Mouse (Mus musculus) hindbrain, embryonic 14.5 days (tissue): ENCODE measurements around the gene Psmd4. TPM values are rescaled to one million over a fixed set of nuclear protein-coding genes. Genes with fewer than 3 reads are reported as not detected.

ENCODE experiments used
- ATAC-seq: fragments of 200-750 bp; cut with Nextera tagmentation; 2 replicates; pipeline ENCODE4 v1.8.0; 2017; ENCODE audit warnings: moderate number of reproducible peaks, mild to moderate bottlenecking, moderate TSS enrichment, moderate library complexity; ENCODE audit not compliant: low FRiP score
- DNase-seq: peaks from one replicate; pipeline ENCODE4 v3.0.0-alpha.2; 2015; ENCODE audit warnings: low spot score
- H3K27ac ChIP-seq: fragments of 300-500 bp; sonication (generic); 2 replicates; pipeline ENCODE4 v1.5.1; 2014; ENCODE audit warnings: mild to moderate bottlenecking, moderate library complexity
- H3K27me3 ChIP-seq: fragments of 300-500 bp; sonication (generic); 2 replicates; pipeline ENCODE4 v1.6.1; 2014; ENCODE audit warnings: mild to moderate bottlenecking, low read length, mixed read lengths; ENCODE audit not compliant: control insufficient read depth, insufficient read depth
- H3K36me3 ChIP-seq: fragments of 300-500 bp; sonication (generic); replicated peaks from 2 replicates; pipeline ENCODE4 v1.6.1; 2014; ENCODE audit not compliant: control insufficient read depth, insufficient read depth
- H3K4me1 ChIP-seq: fragments of 300-500 bp; sonication (generic); replicated peaks from 2 replicates; pipeline ENCODE4 v1.6.1; 2014; ENCODE audit warnings: antibody characterized with exemption, low read length, mixed read lengths; ENCODE audit not compliant: control insufficient read depth, insufficient read depth
- H3K4me2 ChIP-seq: fragments of 300-500 bp; sonication (generic); replicated peaks from 2 replicates; pipeline ENCODE4 v1.6.1; 2014; ENCODE audit warnings: mild to moderate bottlenecking, moderate library complexity
- H3K4me3 ChIP-seq: fragments of 300-500 bp; sonication (generic); replicated peaks from 2 replicates; pipeline ENCODE4 v1.5.1; 2014; ENCODE audit warnings: mild to moderate bottlenecking, low read length
- H3K9ac ChIP-seq: fragments of 300-500 bp; sonication (generic); 2 replicates; pipeline ENCODE4 v1.6.1; 2014
- H3K9me3 ChIP-seq: fragments of 300-500 bp; sonication (generic); 2 replicates; pipeline ENCODE4 v1.6.1; 2016; ENCODE audit warnings: low read length; ENCODE audit not compliant: control insufficient read depth
- WGBS: fragments of 180-500 bp; shearing (Covaris S2); extraction: QIAGEN DNeasy Blood & Tissue Kit; methylation state at CpG from one replicate; pipeline ENCODE4 v1.1.7; 2014; 5-methylcytosine and 5-hydroxymethylcytosine counted together
- polyA plus RNA-seq: library from polyadenylated mRNA; unstranded; fragments of >200 nt; fragmentation: Nextera tagmentation; extraction: Ambion mirVana; gene quantifications from 2 replicates; pipeline ENCODE4 v1.2.1, GENCODE M21; 2014

Gene Psmd4
- polyA plus RNA-seq, 1 experiment from 2014 or later, result 238 TPM

DNA sequence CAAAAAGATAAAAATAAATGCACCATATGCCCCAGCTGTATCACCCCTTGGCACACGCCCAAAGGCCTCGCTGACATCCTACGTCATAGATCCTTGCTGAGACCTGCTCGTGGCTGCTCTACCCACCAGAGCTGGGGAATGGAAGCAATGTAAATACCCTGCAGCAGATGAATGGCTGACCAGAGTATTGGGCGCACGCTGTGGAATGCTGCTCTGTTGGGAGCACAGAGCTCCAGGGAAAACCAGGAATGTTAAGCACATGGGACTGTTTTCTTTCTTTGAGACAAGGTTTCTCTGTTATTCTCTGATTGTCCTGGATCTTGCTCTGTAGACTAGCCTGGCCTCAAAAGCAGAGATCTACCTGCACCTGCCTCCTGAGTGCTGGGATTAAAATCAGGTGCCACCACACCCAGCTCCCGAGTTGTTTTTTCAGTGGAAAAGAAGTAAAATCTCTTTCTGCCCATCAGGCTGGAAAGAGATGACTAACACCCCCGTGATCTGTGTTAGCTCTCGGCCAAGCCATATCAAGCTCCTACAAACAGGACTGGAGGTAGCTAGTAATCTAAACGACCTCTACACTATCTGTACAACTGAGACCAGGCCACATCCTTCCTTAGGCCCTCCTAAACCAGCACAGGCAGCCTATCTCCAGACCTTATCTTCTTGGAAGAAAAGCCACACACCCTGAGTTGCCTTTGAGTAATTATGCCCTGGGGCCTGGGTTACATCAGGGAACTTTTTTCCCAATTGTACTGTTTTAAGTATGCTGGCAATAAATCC, 12.3 kb upstream of the Psmd4 start:
- no peak overlapping the region for H3K4me2 ChIP-seq
- no peak overlapping the region for H3K4me3 ChIP-seq
- H3K4me1 ChIP-seq, result no peaks in the 10 kb centered on the region
- no peak overlapping the region for H3K27ac ChIP-seq
- no peak overlapping the region for H3K9ac ChIP-seq
- no peaks in the 10 kb centered on the region for H3K27me3 ChIP-seq
- 50% methylated on average over 10 of the region's 10 CpGs for WGBS
- DNase-seq (no peak), ATAC-seq (peak; percentile 21; the same call in 1 of the 2 replicates)
- H3K36me3 ChIP-seq, result peaks cover 32% of the 10 kb centered on the region
- no peaks in the 10 kb centered on the region for H3K9me3 ChIP-seq

DNA sequence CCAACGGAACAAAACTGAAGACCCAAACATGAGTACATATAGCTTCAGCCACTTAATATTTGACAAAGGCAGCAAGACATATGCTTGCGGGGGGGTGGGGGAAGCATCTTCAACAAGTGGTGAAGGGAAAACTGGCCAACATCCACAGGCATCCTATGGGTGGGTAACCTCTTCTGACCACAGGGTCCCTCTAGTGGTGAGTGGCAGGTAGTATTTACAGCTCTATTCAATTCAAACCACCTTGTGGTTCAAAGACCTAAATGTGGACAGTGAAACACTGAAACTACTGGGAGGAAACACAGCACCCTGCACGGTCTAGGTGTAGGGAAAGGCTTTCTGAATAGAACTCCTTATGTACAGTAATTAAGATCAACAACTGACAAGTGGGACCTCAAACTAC, 11.3 kb upstream of the Psmd4 start:
- Histone ChIP-seq H3K9me3 (no peaks in the 10 kb centered on the region), H3K27me3 (no peaks in the 10 kb centered on the region), H3K9ac (no peak overlapping the region), H3K36me3 (peaks cover 22% of the 10 kb centered on the region), H3K4me2 (no peak overlapping the region), H3K4me3 (no peak overlapping the region), H3K27ac (no peak overlapping the region), H3K4me1 (no peaks in the 10 kb centered on the region)
- WGBS, result 55% methylated on average over 3 of the region's 3 CpGs
- DNase-seq, result peak; percentile 38
- ATAC-seq, result no peak

DNA sequence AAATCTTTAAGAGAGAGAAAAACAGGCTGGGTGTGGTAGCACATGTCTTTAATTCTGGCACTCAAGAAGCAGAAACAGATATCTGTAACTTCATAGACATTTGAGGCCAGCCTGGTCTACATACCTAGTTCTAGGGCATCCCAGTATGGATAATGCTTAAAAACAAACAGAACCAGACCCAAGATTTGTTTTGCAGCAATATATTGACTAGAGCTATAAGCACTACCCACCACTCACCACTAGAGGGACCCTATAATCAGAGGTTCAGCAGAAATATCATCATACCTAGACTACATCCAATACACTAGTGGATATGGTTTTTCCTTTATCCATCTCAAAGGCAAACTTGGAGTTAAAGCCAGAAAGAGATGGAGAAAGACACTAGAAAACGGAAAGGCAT, 10.5 kb upstream of the Psmd4 start:
- Histone ChIP-seq H3K9ac (no peak overlapping the region), H3K4me1 (no peaks in the 10 kb centered on the region), H3K27me3 (no peaks in the 10 kb centered on the region), H3K4me2 (no peak overlapping the region), H3K36me3 (peaks cover 15% of the 10 kb centered on the region), H3K9me3 (no peaks in the 10 kb centered on the region), H3K27ac (no peak overlapping the region), H3K4me3 (no peak overlapping the region)
- ATAC-seq (no peak), DNase-seq (peak; percentile 73)
- 50% methylated on average over 1 of the region's 1 CpGs for WGBS

DNA sequence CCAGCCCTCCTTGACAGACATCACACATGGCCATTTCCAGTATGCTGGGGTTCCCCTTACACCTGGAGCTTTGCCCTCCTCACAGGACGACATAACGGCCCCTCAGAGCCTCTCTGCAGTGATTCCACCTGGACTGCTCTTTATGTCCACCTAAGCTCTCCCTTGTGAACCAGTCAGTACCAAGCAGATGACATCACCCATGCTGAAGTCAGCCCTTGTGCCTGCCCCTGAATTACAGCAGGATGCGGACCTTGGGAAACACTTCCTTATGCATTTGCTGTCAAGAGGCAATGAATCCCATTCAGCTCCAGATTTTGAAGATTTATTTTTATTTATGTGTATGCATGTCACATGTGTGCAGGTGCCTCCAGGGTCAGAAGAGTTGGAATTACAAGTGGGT, 5.5 kb upstream of the Psmd4 start:
- no peak for DNase-seq
- no peak overlapping the region for H3K4me2 ChIP-seq
- H3K27ac ChIP-seq, result no peak overlapping the region
- no peak overlapping the region for H3K9ac ChIP-seq
- no peak for ATAC-seq
- H3K9me3 ChIP-seq, result no peaks in the 10 kb centered on the region
- 0 out of 2 replicates have a peak, but pooled peaks cover under 1% of the 10 kb centered on the region for H3K4me1 ChIP-seq
- WGBS, result 81% methylated on average over 3 of the region's 3 CpGs
- no peak overlapping the region for H3K4me3 ChIP-seq
- no peaks in the 10 kb centered on the region for H3K27me3 ChIP-seq
- no peaks in the 10 kb centered on the region for H3K36me3 ChIP-seq

DNA sequence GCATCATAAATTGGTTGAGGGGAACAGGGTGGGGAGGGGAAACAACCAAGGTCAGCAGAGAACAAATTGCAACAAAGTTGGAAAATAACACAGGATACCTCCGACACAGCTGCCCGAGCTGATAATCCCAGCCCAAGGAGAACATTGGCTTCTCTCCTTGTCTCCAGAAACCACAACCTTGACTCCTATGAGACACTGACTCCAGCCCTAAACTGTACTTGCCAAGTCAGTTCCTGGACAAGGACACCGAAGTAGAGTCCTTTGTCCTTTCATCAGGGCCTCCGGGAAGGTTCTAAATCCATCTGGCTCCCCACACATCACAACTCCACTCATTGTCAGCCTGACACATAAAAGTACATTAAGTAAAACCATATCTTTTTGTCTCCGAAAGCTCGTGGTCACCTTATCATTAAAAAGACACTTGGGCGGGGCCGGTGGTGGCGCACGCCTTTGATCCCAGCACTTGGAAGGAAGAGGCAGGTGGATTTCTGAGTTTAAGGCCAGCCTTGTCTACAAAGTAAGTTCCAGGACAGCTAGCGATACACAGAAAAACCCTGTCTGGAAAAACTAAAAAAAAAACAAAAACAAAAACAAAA, 4.1 kb upstream of the Psmd4 start:
- no peaks in the 10 kb centered on the region for H3K9me3 ChIP-seq
- H3K9ac ChIP-seq, result no peak overlapping the region
- H3K4me2 ChIP-seq, result no peak overlapping the region
- DNase-seq (no peak), ATAC-seq (no peak)
- 92% methylated on average over 11 of the region's 11 CpGs for WGBS
- no peak overlapping the region for H3K4me3 ChIP-seq
- H3K36me3 ChIP-seq, result no peaks in the 10 kb centered on the region
- no peaks in the 10 kb centered on the region for H3K27me3 ChIP-seq
- H3K4me1 ChIP-seq, result peaks cover 5% of the 10 kb centered on the region
- no peak overlapping the region for H3K27ac ChIP-seq

DNA sequence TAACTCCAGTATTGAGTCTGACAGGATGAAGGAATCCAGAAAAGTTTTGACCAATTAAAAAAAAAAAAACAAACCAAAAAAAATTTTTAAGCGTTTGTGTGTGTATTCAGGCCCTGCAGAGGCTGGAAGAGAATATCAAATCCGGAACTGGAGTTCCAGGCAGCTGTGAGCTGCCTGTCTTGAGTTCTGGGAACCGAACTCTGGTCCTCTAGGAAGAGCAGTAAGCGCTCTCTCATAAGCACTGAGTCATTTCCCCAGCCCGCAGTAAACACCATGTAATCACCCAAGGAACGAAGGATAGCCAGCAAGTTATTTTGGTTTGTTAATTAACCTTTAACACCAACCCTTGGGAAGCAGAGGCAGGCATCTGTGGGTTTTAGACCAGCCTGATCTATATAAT, 837 bp upstream of the Psmd4 start:
- no peaks in the 10 kb centered on the region for H3K27me3 ChIP-seq
- no peak overlapping the region for H3K4me3 ChIP-seq
- peak overlapping the region; percentile 82; the same call in 1 of the 2 replicates for H3K4me2 ChIP-seq
- no peak overlapping the region for H3K9ac ChIP-seq
- no peak overlapping the region for H3K27ac ChIP-seq
- ATAC-seq, result no peak
- WGBS, result 80% methylated on average over 6 of the region's 6 CpGs
- H3K36me3 ChIP-seq, result peaks cover 14% of the 10 kb centered on the region
- H3K4me1 ChIP-seq, result peaks cover 14% of the 10 kb centered on the region
- no peaks in the 10 kb centered on the region for H3K9me3 ChIP-seq
- DNase-seq, result no peak

DNA sequence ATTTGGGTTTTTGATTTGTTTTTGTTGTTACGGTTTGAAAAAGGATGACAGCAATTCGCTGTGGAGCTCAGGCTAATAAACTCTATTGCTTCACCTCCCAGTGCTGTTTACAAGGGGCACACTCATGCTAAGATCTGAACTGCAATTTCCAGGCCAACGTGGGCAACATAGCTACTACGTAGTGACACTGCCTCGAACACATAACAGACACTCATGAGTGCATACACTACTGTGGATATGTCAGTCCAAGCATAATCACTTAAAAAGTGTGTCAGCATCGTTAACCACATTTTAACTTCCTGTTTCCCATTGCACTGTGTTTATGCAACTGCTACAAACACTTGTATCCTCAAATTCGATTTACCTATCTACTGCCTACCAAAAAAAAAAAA, 420 bp upstream of the Psmd4 start:
- Histone ChIP-seq H3K9ac (0 out of 2 replicates have a peak overlapping the region, but pooled peaks have one; percentile 35), H3K4me3 (peak overlapping the region; percentile 93), H3K36me3 (peaks cover 17% of the 10 kb centered on the region), H3K9me3 (no peaks in the 10 kb centered on the region), H3K27me3 (no peaks in the 10 kb centered on the region), H3K4me2 (peak overlapping the region; percentile 82), H3K27ac (peak overlapping the region; percentile 34; the same call in 1 of the 2 replicates), H3K4me1 (peaks cover 14% of the 10 kb centered on the region)
- no peak for DNase-seq
- ATAC-seq, result peak; percentile 65
- WGBS, result 36% methylated on average over 7 of the region's 7 CpGs

DNA sequence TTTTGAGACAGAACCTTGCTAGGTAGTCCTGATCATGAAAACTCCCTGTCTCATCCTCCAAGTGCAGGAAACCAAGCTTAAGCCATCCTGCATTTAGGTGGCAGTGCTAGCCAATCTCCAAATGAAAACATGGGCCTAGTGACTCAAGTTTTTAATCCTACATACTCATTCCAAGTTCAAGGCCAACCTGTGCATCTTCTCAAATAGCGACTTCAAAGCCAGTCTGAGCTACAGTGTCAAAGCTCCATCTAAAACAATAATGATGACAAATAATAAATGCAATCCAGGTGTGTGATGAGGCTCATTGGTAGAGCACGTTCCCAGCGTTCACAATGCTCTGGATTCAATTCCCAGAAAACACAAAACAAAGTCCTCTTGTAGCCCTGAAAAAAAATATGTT, 789 bp downstream of the Psmd4 start:
- Histone ChIP-seq H3K27me3 (no peaks in the 10 kb centered on the region), H3K4me1 (peaks cover 14% of the 10 kb centered on the region), H3K4me3 (peak overlapping the region; percentile 93), H3K27ac (no peak overlapping the region), H3K9ac (peak overlapping the region; percentile 89), H3K9me3 (no peaks in the 10 kb centered on the region), H3K4me2 (peak overlapping the region; percentile 82), H3K36me3 (peaks cover 25% of the 10 kb centered on the region)
- ATAC-seq (no peak), DNase-seq (no peak)
- WGBS, result 16% methylated on average over 3 of the region's 3 CpGs

DNA sequence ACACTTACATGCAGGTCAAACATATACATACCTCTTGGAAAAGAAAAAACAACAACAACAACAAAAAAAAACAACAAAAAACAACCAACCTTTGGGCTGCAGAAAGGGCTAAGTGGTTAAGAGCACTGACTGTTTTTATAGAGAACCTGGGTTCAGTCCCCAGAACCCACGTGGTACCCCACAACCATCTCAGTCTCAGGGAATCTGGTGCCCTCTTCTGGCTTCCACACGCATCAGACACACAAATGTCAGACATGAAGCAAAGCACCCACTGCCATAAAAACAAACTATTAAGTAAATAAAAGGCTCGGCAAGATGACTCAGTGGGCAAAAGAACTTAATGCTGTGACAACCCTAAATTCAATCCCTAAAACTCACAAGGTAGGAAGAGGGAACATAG, 12.5 kb downstream of the Psmd4 start:
- H3K9me3 ChIP-seq, result no peaks in the 10 kb centered on the region

More for the DNA sequence above, 12.5 kb downstream of the Psmd4 start:
- H3K4me2 ChIP-seq, result no peak overlapping the region
- no peak overlapping the region for H3K9ac ChIP-seq
- peaks cover 55% of the 10 kb centered on the region for H3K36me3 ChIP-seq
- H3K27me3 ChIP-seq, result no peaks in the 10 kb centered on the region
- H3K4me1 ChIP-seq, result no peaks in the 10 kb centered on the region
- no peak overlapping the region for H3K27ac ChIP-seq
- ATAC-seq, result no peak
- 74% methylated on average over 3 of the region's 3 CpGs for WGBS
- H3K4me3 ChIP-seq, result no peak overlapping the region
- no peak for DNase-seq
